Mouse (Mus musculus) G1E-ER4 (cell line): Measurements from ENCODE around the gene Nrap. TPM values are rescaled to one million over a fixed set of nuclear protein-coding genes. Genes with fewer than 3 reads are reported as not detected.

Experiments used
- GATA1 ChIP-seq: IDR thresholded peaks from one replicate; pipeline ENCODE4 v1.8.0; 2012; ENCODE audit warnings: low read length, inconsistent platforms
- polyA plus RNA-seq: library from polyadenylated mRNA; stranded (reverse); fragments of >175 nt; gene quantifications from 2 replicates; pipeline ENCODE4 v1.2.3, GENCODE M21; 2012

The Nrap gene
- polyA plus RNA-seq, 1 experiment, result 0.03 TPM

DNA sequence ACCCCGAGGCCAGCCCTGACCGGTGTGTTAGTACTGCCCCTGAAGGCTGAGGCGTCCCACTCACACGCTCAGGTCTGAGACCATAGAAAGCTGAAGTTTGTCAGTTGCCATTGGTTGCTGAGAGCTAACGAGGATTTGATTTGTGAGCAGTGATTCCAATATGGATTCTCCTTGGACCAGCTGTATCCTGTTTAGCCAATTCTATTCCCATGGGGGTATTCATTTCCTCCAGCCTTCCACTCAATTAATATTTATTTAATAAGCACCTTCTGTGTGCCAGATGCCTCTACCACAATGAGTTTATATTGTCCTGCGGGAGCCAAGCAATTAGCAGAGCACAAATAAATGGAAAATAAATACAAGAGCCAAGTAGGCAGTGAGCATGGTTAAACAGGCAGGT is 12.0 kb upstream of the Nrap start:
- TF ChIP-seq GATA1, result no peak

DNA sequence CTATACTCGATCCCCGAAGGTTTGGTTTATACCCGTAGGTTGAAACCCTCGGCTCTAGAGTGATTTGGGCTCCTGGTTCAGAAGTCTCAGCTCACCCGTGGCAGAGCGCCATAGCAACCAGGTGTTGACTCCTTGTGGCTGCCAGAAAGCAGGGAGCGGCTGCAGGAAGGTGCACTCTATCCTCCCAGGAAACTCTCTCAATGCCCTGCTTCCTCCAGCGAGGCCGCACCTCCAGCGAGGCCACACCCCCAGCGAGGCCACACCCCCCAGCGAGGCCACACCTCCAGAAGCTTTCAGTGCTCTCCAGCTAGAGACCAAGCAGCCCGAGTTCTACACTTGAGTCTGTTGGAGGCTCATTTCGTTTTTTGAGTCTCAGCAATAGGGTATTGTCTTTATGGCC is 10.4 kb upstream of the Nrap start:
- no peak for TF ChIP-seq GATA1

DNA sequence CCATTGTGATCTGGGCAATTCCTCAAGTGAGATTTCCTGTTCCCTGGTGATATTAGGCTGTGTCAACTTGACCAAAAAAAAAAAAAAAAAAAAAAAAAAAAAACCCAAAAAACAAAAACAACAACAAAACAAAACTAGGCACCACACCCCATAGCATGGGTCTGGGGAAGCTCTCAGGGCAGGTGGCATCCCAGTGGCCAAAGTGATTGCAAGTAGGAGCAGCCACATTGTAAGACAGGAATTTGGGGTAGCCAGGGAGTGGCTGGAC is 8.6 kb upstream of the Nrap start:
- TF ChIP-seq GATA1, result no peak

DNA sequence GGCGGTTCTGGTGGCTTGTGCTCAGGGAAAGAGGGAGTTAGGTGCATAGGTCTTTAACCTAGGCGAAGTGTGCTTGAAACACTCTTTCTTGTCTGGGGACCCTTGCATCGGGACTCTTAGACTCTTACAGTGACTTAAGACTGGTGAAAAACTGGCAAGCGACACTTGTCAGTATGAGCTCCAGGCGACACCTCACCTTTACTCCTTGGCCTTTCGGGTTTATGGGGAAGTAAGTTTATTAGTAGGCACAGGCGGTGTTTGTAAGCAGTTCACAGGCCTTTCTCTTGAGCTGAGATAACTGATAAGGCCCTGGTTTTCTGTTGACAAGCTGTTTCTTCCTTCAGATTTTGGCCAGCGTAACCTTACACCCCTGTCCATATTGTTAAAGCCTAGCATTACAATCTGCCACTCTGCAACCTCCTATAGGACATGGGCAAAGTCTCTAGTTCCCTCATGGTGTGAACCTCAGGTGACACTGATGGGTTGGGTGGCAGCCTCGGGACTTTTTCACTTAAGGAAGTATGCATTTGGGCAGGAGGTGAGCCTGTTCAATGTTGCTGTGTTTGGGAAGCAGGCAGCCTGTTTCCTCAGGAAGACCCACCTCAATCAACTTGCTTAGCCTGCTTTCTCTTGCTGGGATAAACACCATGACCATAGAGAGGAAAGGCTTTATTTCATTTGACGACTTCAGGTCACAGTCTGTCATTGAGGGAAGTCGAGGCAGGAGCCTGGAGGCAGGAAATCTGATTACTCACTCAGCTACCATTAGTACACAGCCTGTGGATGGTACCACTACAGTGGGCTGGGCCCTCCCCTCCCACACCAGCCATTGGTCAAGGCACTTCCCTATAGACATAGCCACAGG is 8.1 kb upstream of the Nrap start:
- no peak for TF ChIP-seq GATA1

DNA sequence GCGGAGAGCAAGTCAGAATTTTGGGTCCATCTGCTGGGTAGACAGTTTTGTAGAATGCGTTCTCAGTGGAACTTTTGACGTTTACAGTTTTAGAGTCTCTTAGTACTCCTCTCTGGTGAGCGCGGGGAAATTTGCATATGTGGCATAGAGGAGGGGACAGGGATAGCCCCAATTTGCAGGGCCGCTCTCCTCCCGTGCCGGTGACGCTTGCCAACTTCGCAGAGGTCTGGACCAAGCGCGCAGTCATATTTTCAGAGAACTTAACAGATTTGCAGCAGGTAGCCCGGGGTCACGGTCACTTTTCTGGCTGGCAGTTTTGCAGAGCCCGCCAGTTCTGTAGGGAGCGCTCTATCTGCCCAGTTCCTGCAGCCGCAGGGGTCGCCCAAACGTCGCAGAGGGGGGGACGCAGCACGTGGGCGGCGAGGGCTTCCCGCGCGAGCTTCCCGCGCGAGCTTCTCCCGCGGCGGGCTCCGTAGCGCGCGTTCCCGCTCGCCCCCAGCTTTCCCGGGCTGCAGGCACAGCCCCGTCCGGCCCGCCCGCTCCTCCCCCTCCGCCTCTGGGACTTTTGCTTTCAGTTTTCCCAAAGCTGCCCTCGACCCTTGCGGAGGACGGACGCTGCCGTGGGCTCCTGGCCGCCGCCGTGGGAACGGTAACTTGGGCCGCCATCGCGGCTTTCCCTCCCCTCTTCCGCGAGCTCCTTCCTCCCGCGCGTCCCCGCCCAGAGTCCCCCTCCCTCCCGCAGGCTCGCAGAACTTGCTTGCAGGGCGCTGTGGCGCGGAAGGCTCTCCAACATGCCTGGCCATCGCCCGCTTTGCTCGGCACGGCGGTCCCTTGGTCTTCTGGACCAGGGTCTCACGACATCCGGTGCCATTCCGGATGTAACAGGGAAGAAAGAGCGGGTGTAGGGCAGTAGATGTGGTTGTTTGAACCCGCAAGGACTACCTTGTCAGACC is 7.1 kb upstream of the Nrap start, which contains the start of gene Casp7:
Gene Casp7, plus strand, starts transcription at position 461 of the 953 bp plus-strand sequence.
- no peak for TF ChIP-seq GATA1

DNA sequence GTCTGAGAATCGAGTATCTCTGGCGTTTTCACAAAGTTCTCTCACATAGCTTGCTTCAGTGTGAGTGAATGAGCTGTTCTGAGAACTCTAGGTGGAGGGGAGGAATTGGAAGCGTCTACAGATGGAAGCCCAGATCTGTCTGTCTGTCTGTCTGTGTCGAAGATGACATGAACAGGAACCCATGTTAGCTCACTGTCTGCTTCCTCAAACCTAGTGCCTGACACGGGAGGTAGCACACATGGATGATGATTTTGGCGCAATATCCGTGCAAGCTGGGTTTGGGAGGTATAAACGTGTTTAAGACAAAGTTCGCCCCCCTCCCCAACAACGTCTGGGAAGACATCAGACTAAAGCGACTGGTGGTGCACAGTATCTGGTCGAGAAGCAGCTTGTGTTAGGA is 6.4 kb upstream of the Nrap start:
- TF ChIP-seq GATA1, result no peak

DNA sequence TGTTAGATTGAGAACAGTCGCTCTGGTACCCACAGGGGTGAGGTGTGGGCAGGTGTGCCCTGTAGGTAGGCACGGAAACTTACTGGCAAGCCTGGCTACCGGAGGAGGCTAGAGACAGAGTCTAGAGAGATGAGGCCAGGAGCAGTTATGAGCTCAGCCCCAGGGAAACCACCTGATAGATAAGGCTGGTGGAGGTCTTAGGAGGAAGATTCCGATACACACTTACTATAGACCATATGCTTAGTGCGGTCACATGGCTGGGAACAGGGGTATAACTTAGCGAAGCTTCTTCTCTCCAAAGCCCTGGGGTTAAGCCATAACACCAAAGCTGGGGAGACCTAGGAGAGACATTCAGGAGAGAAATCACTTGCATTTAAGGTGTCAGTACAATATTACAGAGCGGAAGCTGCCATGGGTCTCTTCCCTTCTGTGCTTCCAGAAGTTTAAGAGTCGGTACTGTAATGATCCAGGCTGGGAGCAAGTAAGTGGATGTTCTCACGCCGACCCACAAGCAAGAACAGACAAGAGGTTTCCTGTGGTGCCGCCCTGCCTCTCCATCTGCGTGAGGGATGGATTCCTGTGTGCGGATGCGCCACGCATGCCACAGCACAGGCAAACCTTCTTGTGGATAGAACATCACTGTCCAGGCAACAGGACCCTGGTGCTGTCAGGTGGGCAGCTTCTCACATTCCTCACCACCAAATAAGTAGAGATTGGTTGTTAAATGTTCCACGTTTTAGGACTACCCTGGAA is 5.5 kb upstream of the Nrap start:
- no peak for TF ChIP-seq GATA1

DNA sequence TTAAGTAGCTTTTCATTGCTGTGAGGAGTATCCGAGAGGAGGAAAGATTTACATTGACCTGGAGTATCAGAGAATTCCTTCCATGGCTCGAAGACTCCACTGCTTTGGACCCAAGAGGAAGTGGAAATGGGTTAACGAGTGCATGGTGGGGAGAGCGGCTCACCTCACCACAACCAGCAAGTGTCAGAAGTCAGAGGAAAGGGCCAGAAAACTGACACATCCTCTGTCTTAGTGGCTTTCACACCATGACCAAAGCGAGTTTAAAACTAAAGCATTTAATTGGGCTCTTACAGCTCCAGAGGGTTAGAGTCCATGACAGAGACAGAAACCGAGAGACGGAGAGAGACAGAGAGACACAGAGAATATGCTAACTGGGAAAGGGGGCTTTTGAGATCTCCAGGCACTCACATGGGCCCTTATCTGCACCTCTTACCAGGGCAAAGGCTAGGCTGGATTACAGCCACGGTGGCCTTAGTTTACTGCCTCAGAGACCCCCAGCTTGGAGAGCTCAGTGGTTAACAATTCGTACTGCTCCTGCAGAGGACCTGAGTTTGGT is 3.6 kb upstream of the Nrap start:
- no peak for TF ChIP-seq GATA1

DNA sequence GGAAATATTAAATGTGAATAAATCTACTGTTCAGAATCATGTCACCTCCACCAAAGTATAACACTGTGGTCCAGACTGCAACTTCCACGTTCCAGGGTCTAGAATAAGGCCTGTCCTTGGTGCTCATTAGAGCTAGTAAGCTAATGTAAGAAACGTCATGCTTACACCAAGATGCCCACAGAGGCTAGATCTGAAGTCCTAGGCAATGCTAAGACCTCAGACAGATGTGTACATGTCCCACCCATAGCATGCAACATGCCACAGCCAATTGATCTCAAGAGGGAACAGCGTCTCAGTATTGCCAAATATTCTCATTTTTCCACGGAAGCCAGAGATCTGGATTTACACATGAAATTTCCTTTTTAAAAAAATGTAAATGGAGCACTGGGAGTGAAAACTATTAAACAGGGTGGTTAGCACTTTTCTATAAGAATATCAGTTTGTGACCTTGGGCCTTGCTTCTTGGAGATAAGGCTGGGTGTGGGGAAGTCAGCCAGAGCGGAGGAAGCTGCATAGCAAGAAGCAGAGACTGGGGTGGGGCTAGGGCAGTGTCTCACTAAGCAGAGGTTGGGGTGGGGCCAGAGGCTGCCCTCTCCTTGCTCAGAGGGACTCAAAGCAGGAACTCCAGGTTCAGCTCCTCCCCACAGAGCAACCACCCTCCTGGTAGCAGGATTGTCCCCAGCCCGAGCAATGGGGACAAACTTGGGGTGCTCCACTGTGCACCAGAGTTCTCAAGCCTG is 1.6 kb upstream of the Nrap start:
- TF ChIP-seq GATA1, result no peak

DNA sequence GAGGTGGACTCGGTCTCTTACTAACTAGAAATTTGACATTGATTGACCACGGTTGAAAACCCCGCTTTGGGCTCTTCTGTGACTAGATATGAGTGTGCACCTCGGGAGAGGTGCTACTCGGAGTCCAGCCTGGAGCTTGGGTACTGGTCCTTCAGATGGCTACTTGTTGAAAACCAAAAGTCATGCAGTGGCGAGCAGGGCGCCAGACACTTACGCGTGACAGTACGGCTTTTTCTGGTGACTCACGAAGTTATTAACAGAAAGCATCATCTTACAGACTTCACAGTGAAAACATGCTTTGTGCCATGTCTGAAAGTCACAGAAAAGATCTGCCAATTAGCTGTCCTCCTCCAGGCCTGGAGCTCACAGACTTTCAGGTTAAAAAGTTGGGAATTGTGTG is 661 bp downstream of the Nrap start:
- TF ChIP-seq GATA1, result no peak

DNA sequence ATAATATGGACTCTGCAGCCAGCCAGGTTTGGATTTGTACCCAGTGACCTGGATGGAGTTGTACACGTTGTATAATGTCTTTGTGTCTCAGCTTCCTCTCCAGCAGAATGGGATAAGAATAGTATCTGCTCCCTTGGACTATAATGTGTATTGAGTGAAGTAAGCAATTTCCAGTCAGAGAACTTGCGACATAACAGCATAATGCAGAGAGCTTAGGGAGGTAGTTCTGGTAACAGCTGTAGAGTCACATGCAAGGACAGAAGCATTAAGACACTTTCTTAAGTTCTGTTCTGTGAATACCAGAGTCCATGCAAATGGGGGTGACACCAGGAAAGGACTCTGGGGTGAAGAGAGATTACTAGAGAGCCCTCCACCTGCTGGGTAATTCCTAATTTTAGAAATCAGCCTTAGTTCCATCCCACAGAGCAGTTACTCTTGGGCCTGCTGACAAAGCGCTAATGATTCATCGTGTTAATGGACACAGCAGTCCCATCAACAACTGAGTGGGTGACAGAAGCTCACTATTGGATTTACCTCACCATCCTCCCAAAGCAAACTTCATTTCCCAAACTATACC is 2.0 kb downstream of the Nrap start:
- no peak for TF ChIP-seq GATA1

DNA sequence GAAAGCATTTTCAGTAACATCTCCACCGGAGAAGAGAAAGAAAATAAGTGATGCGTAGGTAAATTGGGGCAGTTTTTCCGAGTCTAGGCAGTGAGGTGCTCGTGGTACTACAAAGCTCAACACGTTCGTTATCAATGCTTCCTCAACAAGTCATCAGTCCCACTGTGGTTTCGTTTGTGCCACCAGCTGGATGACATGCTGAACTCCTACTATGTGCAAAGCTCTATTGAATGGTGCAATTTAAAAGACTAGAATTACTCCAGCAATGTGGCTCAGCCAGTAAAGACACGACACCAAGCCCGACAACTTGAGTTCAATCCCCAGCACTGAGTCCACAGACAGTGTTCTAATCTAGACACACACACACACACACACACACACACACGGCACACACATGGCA is 3.7 kb downstream of the Nrap start:
- no peak for TF ChIP-seq GATA1

DNA sequence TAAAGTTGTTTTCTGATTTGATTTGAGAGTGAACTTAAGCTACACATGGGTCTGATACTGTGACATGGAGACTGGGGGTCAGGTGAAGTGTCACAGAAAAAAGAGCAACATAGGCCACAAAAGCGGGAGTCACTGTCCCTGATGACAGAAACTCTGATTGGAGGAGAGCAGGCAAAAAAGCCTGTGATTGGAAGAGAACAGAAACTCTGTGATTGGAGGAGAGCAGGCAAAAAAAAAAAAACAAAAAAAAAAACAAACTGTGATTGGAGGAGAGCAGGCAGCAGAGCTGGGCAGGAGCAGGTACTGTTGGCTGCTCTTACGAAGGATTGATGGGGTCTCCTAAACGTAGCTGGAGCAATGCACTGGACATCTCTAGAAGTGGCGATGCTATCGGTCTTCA is 4.3 kb downstream of the Nrap start:
- no peak for TF ChIP-seq GATA1

DNA sequence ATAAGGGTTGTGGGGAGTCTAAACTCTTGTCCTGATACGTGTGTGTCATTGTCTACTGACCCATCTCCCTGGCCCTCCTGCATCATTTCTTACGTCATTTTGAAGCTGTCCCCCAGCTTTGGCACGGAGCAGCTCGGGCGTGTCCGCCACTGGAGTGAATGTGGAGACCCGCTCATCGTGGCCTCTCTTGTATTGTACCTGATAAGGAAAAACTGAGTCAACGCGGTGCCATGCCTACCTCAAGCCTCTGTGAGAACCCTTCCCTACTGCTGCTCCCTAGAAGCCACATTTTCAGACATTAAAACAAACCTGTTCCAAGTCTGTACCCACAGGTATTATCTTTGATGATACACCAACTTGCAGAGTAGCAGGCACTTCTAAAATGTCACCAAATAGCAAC is 8.4 kb downstream of the Nrap start:
- TF ChIP-seq GATA1, result no peak

DNA sequence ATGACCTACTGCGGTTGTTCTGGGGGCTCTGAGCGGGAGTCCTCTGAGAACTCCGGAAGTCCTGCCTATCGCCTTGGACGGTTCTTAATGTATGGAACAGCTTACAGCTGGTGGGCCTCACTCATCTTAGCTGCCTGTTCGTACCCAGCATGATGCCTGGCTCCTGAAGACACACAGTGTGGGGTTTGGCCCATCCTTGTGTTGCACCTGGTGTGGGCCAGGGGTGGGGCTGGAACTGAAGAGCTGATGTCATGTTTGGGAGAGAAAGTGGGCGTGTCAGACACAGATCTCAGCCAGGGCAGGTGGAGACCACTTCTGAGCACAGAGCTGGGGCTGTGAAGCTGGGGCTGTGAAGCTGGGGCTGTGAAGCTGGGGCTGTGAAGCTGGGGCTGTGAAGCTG is 9.5 kb downstream of the Nrap start:
- no peak for TF ChIP-seq GATA1
